Mouse (Mus musculus) erythroblast, embryonic 14.5 days (primary cell): Measurements from ENCODE around the gene Tie1.

Experiments used
- GATA1 ChIP-seq: IDR thresholded peaks from 2 replicates; pipeline ENCODE4 v1.6.1; 2012; ENCODE audit warnings: low read length, inconsistent platforms, mixed read lengths
- TAL1 ChIP-seq: IDR thresholded peaks from 3 replicates; pipeline ENCODE4 v1.6.1; 2012; ENCODE audit warnings: low read length, inconsistent platforms, mixed read lengths

DNA sequence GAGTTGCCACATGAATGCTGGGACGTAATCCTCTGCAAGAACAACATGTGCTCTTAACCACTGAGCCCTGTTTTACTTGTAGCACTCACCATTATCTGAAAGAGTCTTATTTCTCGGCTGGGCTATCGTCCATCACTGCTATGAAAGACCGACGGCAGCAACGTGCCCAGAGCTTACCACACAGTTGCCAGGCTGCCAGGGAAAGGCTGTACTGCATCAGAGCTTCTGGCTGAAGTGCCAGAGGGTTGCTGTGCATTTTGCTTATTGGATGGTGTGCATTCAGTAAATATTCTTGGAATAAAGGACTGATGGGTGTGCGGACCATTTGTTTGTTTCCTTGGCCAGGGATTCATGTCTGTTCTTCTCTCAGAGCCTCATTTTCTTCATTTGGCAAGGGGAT, 34.1 kb upstream of the Tie1 start:
- TF ChIP-seq TAL1 = no peak
- TF ChIP-seq GATA1 = no peak
